Mouse (Mus musculus): ENCODE results near the gene Tuba1c. TPM values are rescaled to one million over a fixed set of nuclear protein-coding genes. Genes with fewer than 3 reads are reported as not detected.

The Tuba1c gene
- total RNA-seq (2014; rRNA removed) (43.8 and 58.3 TPM in 2 replicates), polyA plus RNA-seq (2015; fragmentation: Nextera tagmentation; extraction: Ambion mirVana) (24.0 and 24.2 TPM in 2 replicates)

- Histone ChIP-seq H3K9me3 (ENCODE audit: low read length) (no peaks in the 10 kb centered on the region), H3K9ac (replicated peaks; ENCODE audit: low read length) (peak within 1 kb of the TSS; percentile 35), H3K4me2 (ENCODE audit: low read depth, low read length) (peak within 1 kb of the TSS; percentile 74), H3K4me3 (ENCODE audit: low read length) (peak within 1 kb of the TSS; percentile 43), H3K36me3 (ENCODE audit: insufficient read depth, low read length) (no peaks in the 10 kb centered on the region), H3K27ac (peak within 1 kb of the TSS; percentile 45), H3K4me1 (ENCODE audit: insufficient read depth, low read length) (peaks cover 10% of the 10 kb centered on the region; the same call in 1 of the 2 replicates), H3K27me3 (ENCODE audit: insufficient read depth, low read length) (peaks cover 14% of the 10 kb centered on the region; the same call in 1 of the 2 replicates)
- TF ChIP-seq CTCF (IDR thresholded peaks at IDR 0.05; ENCODE audit: low read depth) = no peak
- DNase-seq (ENCODE audit: low spot score) (peak; percentile 72), ATAC-seq (peak; percentile 67; the same call in 1 of the 2 replicates)
- WGBS = under 1% methylated on average over 52 of the region's 52 CpGs
These were observed at the start of gene Tuba1c for GRCm38 (mm10) chr15:99029619-99030584. TSS of gene Tuba1c (plus strand) at chr15:99029891.

DNA sequence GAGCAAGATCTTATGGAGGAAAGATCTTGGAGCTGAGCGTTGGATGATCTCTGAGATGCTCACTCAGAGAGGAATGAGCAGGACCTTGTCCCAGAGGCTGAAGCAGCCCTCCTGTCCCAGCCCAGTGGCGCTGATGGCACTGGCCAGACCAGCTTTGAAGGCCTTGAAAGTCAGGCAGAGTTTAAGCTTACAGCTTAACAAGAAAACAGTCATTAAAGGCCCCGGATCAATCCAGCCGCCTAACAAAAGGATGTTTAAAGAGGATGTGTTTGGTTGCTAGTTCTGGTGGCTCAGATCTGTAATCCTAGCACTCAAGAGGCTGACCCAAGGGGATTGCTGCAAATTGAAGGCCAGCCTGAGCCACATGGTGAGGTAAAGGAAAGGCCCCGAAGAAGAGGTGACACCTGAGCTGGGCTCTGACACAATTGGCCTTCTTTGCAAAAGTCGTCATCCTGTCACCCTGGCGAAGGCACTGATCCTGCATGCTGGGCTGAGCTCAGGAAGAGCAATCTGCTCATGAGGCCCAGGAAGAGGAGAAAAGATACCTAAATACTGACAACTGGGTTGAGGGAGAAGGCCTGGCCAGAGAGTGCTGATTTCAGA lies 49.6 kb upstream of the Tuba1c start:
- DNase-seq (ENCODE audit: low spot score) (no peak), ATAC-seq (no peak)
- WGBS = 55% methylated on average over 7 of the region's 7 CpGs
- H3K4me1 ChIP-seq (ENCODE audit: insufficient read depth, low read length) = peaks cover 34% of the 10 kb centered on the region
- H3K27ac ChIP-seq = peak overlapping the region; percentile 17; the same call in 1 of the 2 replicates
- H3K9me3 ChIP-seq (ENCODE audit: low read length) = no peaks in the 10 kb centered on the region
- H3K4me3 ChIP-seq (ENCODE audit: low read length) = no peak overlapping the region
- H3K27me3 ChIP-seq (ENCODE audit: insufficient read depth, low read length) = no peaks in the 10 kb centered on the region
- no peak overlapping the region for H3K9ac ChIP-seq (replicated peaks; ENCODE audit: low read length)
- TF ChIP-seq CTCF (IDR thresholded peaks at IDR 0.05; ENCODE audit: low read depth) = no peak
- H3K36me3 ChIP-seq (ENCODE audit: insufficient read depth, low read length) = no peaks in the 10 kb centered on the region
- H3K4me2 ChIP-seq (ENCODE audit: low read depth, low read length) = no peak overlapping the region

DNA sequence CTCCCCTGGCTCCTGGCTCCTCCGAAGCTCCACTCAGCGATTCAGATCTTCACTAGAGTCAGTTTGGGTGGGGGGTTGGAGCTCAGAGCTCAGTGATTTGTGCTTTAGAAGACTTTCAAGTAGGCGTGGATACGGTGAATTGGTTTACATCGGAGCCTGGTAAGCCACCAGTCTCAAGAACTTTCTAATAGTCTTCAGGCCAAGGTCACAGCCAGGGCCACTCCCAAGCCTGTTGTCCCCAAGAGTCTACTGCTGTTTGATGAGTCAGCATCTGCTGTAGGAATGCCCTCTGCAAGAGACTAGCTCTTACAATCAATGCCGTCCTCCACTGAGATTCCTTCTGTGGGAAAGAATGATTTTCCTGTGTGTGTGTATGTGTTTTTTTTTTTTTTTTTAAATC lies 47.6 kb upstream of the Tuba1c start:
- no peaks in the 10 kb centered on the region for H3K9me3 ChIP-seq (ENCODE audit: low read length)
- peaks cover 27% of the 10 kb centered on the region for H3K4me1 ChIP-seq (ENCODE audit: insufficient read depth, low read length)
- H3K36me3 ChIP-seq (ENCODE audit: insufficient read depth, low read length) = no peaks in the 10 kb centered on the region
- DNase-seq (ENCODE audit: low spot score) = no peak
- ATAC-seq = no peak
- no peak overlapping the region for H3K9ac ChIP-seq (replicated peaks; ENCODE audit: low read length)
- no peaks in the 10 kb centered on the region for H3K27me3 ChIP-seq (ENCODE audit: insufficient read depth, low read length)
- peak overlapping the region; percentile 99 for H3K27ac ChIP-seq
- no peak overlapping the region for H3K4me2 ChIP-seq (ENCODE audit: low read depth, low read length)
- TF ChIP-seq CTCF (IDR thresholded peaks at IDR 0.05; ENCODE audit: low read depth) = no peak
- no peak overlapping the region for H3K4me3 ChIP-seq (ENCODE audit: low read length)
- WGBS = 44% methylated on average over 6 of the region's 6 CpGs

GRCm38 (mm10) chr15:98983431-98984081 lies 46.1 kb upstream of the Tuba1c start:
- Histone ChIP-seq H3K9me3 (ENCODE audit: low read length) (no peaks in the 10 kb centered on the region), H3K4me3 (ENCODE audit: low read length) (peak overlapping the region; percentile 44), H3K27me3 (ENCODE audit: insufficient read depth, low read length) (no peaks in the 10 kb centered on the region), H3K9ac (replicated peaks; ENCODE audit: low read length) (peak overlapping the region; percentile 81), H3K4me1 (ENCODE audit: insufficient read depth, low read length) (peaks cover 22% of the 10 kb centered on the region), H3K36me3 (ENCODE audit: insufficient read depth, low read length) (no peaks in the 10 kb centered on the region), H3K27ac (peak overlapping the region; percentile 99), H3K4me2 (ENCODE audit: low read depth, low read length) (peak overlapping the region; percentile 81)
- peak; percentile 87 for ATAC-seq
- DNase-seq (ENCODE audit: low spot score) = peak; percentile 92
- TF ChIP-seq CTCF (IDR thresholded peaks at IDR 0.05; ENCODE audit: low read depth) = no peak
- WGBS = 10% methylated on average over 16 of the region's 16 CpGs

GRCm38 (mm10) chr15:98984681-98985080 lies 45.0 kb upstream of the Tuba1c start:
- peak overlapping the region; percentile 44 for H3K4me3 ChIP-seq (ENCODE audit: low read length)
- ATAC-seq (no peak), DNase-seq (ENCODE audit: low spot score) (no peak)
- H3K9ac ChIP-seq (replicated peaks; ENCODE audit: low read length) = peak overlapping the region; percentile 81
- peaks cover 24% of the 10 kb centered on the region for H3K4me1 ChIP-seq (ENCODE audit: insufficient read depth, low read length)
- peak overlapping the region; percentile 81 for H3K4me2 ChIP-seq (ENCODE audit: low read depth, low read length)
- no peaks in the 10 kb centered on the region for H3K27me3 ChIP-seq (ENCODE audit: insufficient read depth, low read length)
- no peak for TF ChIP-seq CTCF (IDR thresholded peaks at IDR 0.05; ENCODE audit: low read depth)
- no peaks in the 10 kb centered on the region for H3K36me3 ChIP-seq (ENCODE audit: insufficient read depth, low read length)
- peak overlapping the region; percentile 99 for H3K27ac ChIP-seq
- H3K9me3 ChIP-seq (ENCODE audit: low read length) = no peaks in the 10 kb centered on the region
- 13% methylated on average over 6 of the region's 6 CpGs for WGBS

DNA sequence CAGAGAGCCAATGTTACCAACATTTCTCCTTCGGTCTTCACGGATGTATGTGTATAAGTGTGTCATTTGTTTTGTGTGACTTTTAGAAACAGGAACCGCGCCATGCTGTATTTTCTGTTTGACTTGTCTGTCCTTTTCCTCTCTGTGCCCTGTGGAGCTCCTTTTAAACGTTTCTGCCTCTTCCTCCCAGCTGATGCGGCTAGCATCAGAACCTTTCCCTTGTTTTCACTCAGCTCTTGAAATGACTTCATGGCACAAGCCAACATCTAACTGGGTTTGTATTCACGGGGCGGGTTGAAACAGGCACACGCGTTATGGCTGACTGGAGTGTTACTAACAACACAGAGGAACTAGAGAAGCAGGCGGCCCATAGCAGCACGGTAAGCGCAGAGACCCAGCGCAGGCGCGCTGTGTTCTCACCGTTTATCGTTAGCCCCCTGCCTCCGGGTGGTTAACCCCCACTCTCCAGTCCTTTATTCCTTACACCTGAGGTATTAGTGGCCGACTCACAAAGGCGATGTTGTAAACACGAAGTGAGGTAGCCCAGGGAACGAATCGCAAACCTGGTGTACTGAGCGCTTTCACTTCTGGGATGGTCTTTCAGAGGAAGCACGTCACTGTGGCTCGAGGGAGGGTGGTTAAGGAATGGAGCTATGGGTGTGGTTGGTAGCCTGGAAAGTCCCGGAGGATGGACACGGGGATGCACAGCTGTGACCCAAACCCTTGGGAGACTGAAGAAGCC lies 44.3 kb upstream of the Tuba1c start:
- peak; percentile 73 for ATAC-seq
- Histone ChIP-seq H3K4me3 (ENCODE audit: low read length) (peak overlapping the region; percentile 44), H3K27me3 (ENCODE audit: insufficient read depth, low read length) (no peaks in the 10 kb centered on the region), H3K36me3 (ENCODE audit: insufficient read depth, low read length) (no peaks in the 10 kb centered on the region), H3K4me2 (ENCODE audit: low read depth, low read length) (peak overlapping the region; percentile 81), H3K27ac (peak overlapping the region; percentile 99), H3K4me1 (ENCODE audit: insufficient read depth, low read length) (peaks cover 30% of the 10 kb centered on the region), H3K9me3 (ENCODE audit: low read length) (no peaks in the 10 kb centered on the region), H3K9ac (replicated peaks; ENCODE audit: low read length) (peak overlapping the region; percentile 81)
- no peak for TF ChIP-seq CTCF (IDR thresholded peaks at IDR 0.05; ENCODE audit: low read depth)
- under 1% methylated on average over 29 of the region's 29 CpGs for WGBS
- DNase-seq (ENCODE audit: low spot score) = peak; percentile 84

Data from hindbrain, postnatal 0 days (tissue).